Mouse (Mus musculus) frontal cortex, postnatal 14 days (tissue): Measurements from ENCODE around the gene Acp7.
A peak's percentile ranks its signal among the peaks of the same experiment; 100 is the strongest.

ENCODE experiments used
- DNase-seq, 2 experiments: peaks; one replicate each; pipeline ENCODE4 v3.0.0; 2022; ENCODE audit warnings: low spot score in 2 of 2

Gene Acp7

GRCm38 (mm10) chr7:28576271-28576914 lies 54.7 kb downstream of the Acp7 start:
- DNase-seq: no peak

GRCm38 (mm10) chr7:28575597-28575996 lies 55.5 kb downstream of the Acp7 start:
- no peak for DNase-seq

- no peak for DNase-seq
These were observed 57.9 kb downstream of the Acp7 start for GRCm38 (mm10) chr7:28573236-28573635.

- DNase-seq: no peak
These were observed 58.4 kb downstream of the Acp7 start for GRCm38 (mm10) chr7:28572689-28573088.

GRCm38 (mm10) chr7:28570982-28571682 lies 60.0 kb downstream of the Acp7 start:
- no peak for DNase-seq

GRCm38 (mm10) chr7:28570291-28570981 lies 60.7 kb downstream of the Acp7 start:
- DNase-seq: no peak

- DNase-seq: peak in 1 of 2 experiments; percentile 51
These were observed 62.9 kb downstream of the Acp7 start for GRCm38 (mm10) chr7:28568253-28568652.

- DNase-seq: no peak
These were observed 63.6 kb downstream of the Acp7 start for GRCm38 (mm10) chr7:28567539-28567938.

GRCm38 (mm10) chr7:28565407-28565806 lies 65.7 kb downstream of the Acp7 start:
- no peak for DNase-seq

- DNase-seq: no peak
These were observed 68.2 kb downstream of the Acp7 start for GRCm38 (mm10) chr7:28562951-28563350.

- no peak for DNase-seq
These were observed 68.8 kb downstream of the Acp7 start for GRCm38 (mm10) chr7:28562371-28562770.

- DNase-seq: no peak
These were observed 69.2 kb downstream of the Acp7 start for GRCm38 (mm10) chr7:28561967-28562366.

GRCm38 (mm10) chr7:28560856-28561255 lies 70.3 kb downstream of the Acp7 start:
- DNase-seq: no peak

- DNase-seq: no peak
These were observed 72.6 kb downstream of the Acp7 start for GRCm38 (mm10) chr7:28558486-28558885.

- no peak for DNase-seq
These were observed 73.4 kb downstream of the Acp7 start for GRCm38 (mm10) chr7:28557708-28558107.
